Mouse (Mus musculus): ENCODE measurements at regions not wholly inside any gene's neighbourhood (a gene's known extent, or its start where the extent isn't known, plus 50 kb on each side); places are given as distances from the start of the nearest gene placed in this dataset.

DNA sequence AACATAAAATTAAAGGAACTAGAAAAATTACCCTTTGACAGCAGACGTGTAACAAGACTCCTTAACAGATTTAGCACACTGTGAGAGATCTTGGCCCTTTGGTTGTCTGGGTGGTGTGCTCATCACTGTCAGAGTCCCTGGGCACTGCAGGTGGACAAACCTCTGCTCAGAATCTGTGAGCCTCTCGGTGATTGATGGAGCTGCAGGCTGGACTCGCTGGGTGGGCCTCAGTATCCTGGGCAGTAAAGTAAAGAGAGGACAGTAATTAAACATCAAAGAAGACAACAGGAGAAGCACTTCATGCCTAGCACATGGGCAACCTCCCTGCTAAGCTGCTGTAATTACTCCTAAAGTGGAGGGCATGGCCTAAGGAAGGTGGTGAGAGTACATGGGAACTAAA is 180.2 kb upstream of the Egflam start:
- H3K4me1 ChIP-seq (ENCODE audit: control insufficient read depth in 2 of 2, insufficient read depth in 2 of 2, low read length in 2 of 2), result peaks cover 0 to 4% of the 10 kb centered on the region in 2 experiments; a peak in 1 of 4 replicates
- WGBS, result 59% methylated on average over 3 of the region's 3 CpGs

GRCm38 (mm10) chr15:7587210-7587609 is 189.0 kb upstream of the Egflam start:
- Histone ChIP-seq H3K9me3 (ENCODE audit: control insufficient read depth, low read length) (no peaks in the 10 kb centered on the region), H3K9ac (ENCODE audit: low read length) (no peak overlapping the region), H3K4me2 (ENCODE audit: low read length) (no peak overlapping the region), H3K4me1 (ENCODE audit: control insufficient read depth in 2 of 2, insufficient read depth in 2 of 2, low read length in 2 of 2) (peaks cover 2 to 9% of the 10 kb centered on the region in 2 experiments; a peak in 3 of 4 replicates), H3K27me3 (ENCODE audit: control insufficient read depth, insufficient read depth, low read length) (no peaks in the 10 kb centered on the region), H3K36me3 (ENCODE audit: control insufficient read depth, insufficient read depth, low read length) (no peaks in the 10 kb centered on the region), H3K27ac (replicated peaks in 1 of 2; ENCODE audit: control insufficient read depth in 1 of 2, insufficient read depth in 1 of 2, low read depth in 2 of 2, low read length in 2 of 2) (no peak overlapping the region), H3K4me3 (ENCODE audit: control insufficient read depth in 1 of 2, insufficient read depth in 1 of 2, low read depth in 1 of 2, low read length in 2 of 2) (no peak overlapping the region)
- ATAC-seq (ENCODE audit: insufficient number of reproducible peaks, insufficient read depth, low FRiP score, low read depth), result no peak
- WGBS, result 89% methylated on average over 3 of the region's 3 CpGs

More for the DNA sequence above, 180.2 kb upstream of the Egflam start:
- Histone ChIP-seq H3K4me2 (ENCODE audit: low read length) (no peak overlapping the region), H3K36me3 (ENCODE audit: control insufficient read depth, insufficient read depth, low read length) (no peaks in the 10 kb centered on the region), H3K27ac (replicated peaks in 1 of 2; ENCODE audit: control insufficient read depth in 1 of 2, insufficient read depth in 1 of 2, low read depth in 2 of 2, low read length in 2 of 2) (no peak overlapping the region), H3K4me3 (ENCODE audit: control insufficient read depth in 1 of 2, insufficient read depth in 1 of 2, low read depth in 1 of 2, low read length in 2 of 2) (no peak overlapping the region), H3K9ac (ENCODE audit: low read length) (no peak overlapping the region), H3K27me3 (ENCODE audit: control insufficient read depth, insufficient read depth, low read length) (no peaks in the 10 kb centered on the region), H3K9me3 (ENCODE audit: control insufficient read depth, low read length) (no peaks in the 10 kb centered on the region)
- ATAC-seq (ENCODE audit: insufficient number of reproducible peaks, insufficient read depth, low FRiP score, low read depth), result no peak

- Histone ChIP-seq H3K27ac (replicated peaks in 1 of 2; ENCODE audit: control insufficient read depth in 1 of 2, insufficient read depth in 1 of 2, low read depth in 2 of 2, low read length in 2 of 2) (peak overlapping the region; percentile 61 to 73; a peak in 3 of 4 replicates), H3K9me3 (ENCODE audit: control insufficient read depth, low read length) (no peaks in the 10 kb centered on the region)
- ATAC-seq (ENCODE audit: insufficient number of reproducible peaks, insufficient read depth, low FRiP score, low read depth), result peak; percentile 35; the same call in 1 of the 2 replicates
Observed at GRCm38 (mm10) chr15:7591486-7591885, 193.3 kb upstream of the Egflam start.

GRCm38 (mm10) chr15:7597335-7597734 is 199.1 kb upstream of the Egflam start:
- Histone ChIP-seq H3K4me1 (ENCODE audit: control insufficient read depth in 2 of 2, insufficient read depth in 2 of 2, low read length in 2 of 2) (peaks cover 0 to 2% of the 10 kb centered on the region in 2 experiments; a peak in 2 of 4 replicates), H3K27ac (replicated peaks in 1 of 2; ENCODE audit: control insufficient read depth in 1 of 2, insufficient read depth in 1 of 2, low read depth in 2 of 2, low read length in 2 of 2) (no peak overlapping the region), H3K9me3 (ENCODE audit: control insufficient read depth, low read length) (no peaks in the 10 kb centered on the region), H3K4me3 (ENCODE audit: control insufficient read depth in 1 of 2, insufficient read depth in 1 of 2, low read depth in 1 of 2, low read length in 2 of 2) (no peak overlapping the region), H3K4me2 (ENCODE audit: low read length) (no peak overlapping the region), H3K27me3 (ENCODE audit: control insufficient read depth, insufficient read depth, low read length) (no peaks in the 10 kb centered on the region), H3K9ac (ENCODE audit: low read length) (no peak overlapping the region), H3K36me3 (ENCODE audit: control insufficient read depth, insufficient read depth, low read length) (no peaks in the 10 kb centered on the region)
- WGBS, result 62% methylated on average over 4 of the region's 4 CpGs
- ATAC-seq (ENCODE audit: insufficient number of reproducible peaks, insufficient read depth, low FRiP score, low read depth), result no peak

More at GRCm38 (mm10) chr15:7591486-7591885, 193.3 kb upstream of the Egflam start:
- peaks cover 2 to 12% of the 10 kb centered on the region in 2 experiments; a peak in 3 of 4 replicates for H3K4me1 ChIP-seq (ENCODE audit: control insufficient read depth in 2 of 2, insufficient read depth in 2 of 2, low read length in 2 of 2)
- H3K27me3 ChIP-seq (ENCODE audit: control insufficient read depth, insufficient read depth, low read length), result no peaks in the 10 kb centered on the region
- H3K4me2 ChIP-seq (ENCODE audit: low read length), result no peak overlapping the region; the same call in 1 of the 2 replicates
- H3K4me3 ChIP-seq (ENCODE audit: control insufficient read depth in 1 of 2, insufficient read depth in 1 of 2, low read depth in 1 of 2, low read length in 2 of 2), result no peak overlapping the region
- no peaks in the 10 kb centered on the region for H3K36me3 ChIP-seq (ENCODE audit: control insufficient read depth, insufficient read depth, low read length)
- H3K9ac ChIP-seq (ENCODE audit: low read length), result no peak overlapping the region

GRCm38 (mm10) chr15:7597805-7598204 is 199.6 kb upstream of the Egflam start:
- Histone ChIP-seq H3K4me2 (ENCODE audit: low read length) (no peak overlapping the region), H3K27me3 (ENCODE audit: control insufficient read depth, insufficient read depth, low read length) (no peaks in the 10 kb centered on the region), H3K9me3 (ENCODE audit: control insufficient read depth, low read length) (no peaks in the 10 kb centered on the region), H3K4me1 (ENCODE audit: control insufficient read depth in 2 of 2, insufficient read depth in 2 of 2, low read length in 2 of 2) (no peaks in the 10 kb centered on the region), H3K36me3 (ENCODE audit: control insufficient read depth, insufficient read depth, low read length) (no peaks in the 10 kb centered on the region), H3K27ac (replicated peaks in 1 of 2; ENCODE audit: control insufficient read depth in 1 of 2, insufficient read depth in 1 of 2, low read depth in 2 of 2, low read length in 2 of 2) (no peak overlapping the region), H3K4me3 (ENCODE audit: control insufficient read depth in 1 of 2, insufficient read depth in 1 of 2, low read depth in 1 of 2, low read length in 2 of 2) (no peak overlapping the region), H3K9ac (ENCODE audit: low read length) (no peak overlapping the region)
- no peak for ATAC-seq (ENCODE audit: insufficient number of reproducible peaks, insufficient read depth, low FRiP score, low read depth)

- Histone ChIP-seq H3K4me1 (ENCODE audit: control insufficient read depth in 2 of 2, insufficient read depth in 2 of 2, low read length in 2 of 2) (no peaks in the 10 kb centered on the region), H3K4me3 (ENCODE audit: control insufficient read depth in 1 of 2, insufficient read depth in 1 of 2, low read depth in 1 of 2, low read length in 2 of 2) (no peak overlapping the region), H3K27me3 (ENCODE audit: control insufficient read depth, insufficient read depth, low read length) (no peaks in the 10 kb centered on the region), H3K9ac (ENCODE audit: low read length) (no peak overlapping the region), H3K4me2 (ENCODE audit: low read length) (no peak overlapping the region), H3K36me3 (ENCODE audit: control insufficient read depth, insufficient read depth, low read length) (no peaks in the 10 kb centered on the region), H3K9me3 (ENCODE audit: control insufficient read depth, low read length) (no peaks in the 10 kb centered on the region), H3K27ac (replicated peaks in 1 of 2; ENCODE audit: control insufficient read depth in 1 of 2, insufficient read depth in 1 of 2, low read depth in 2 of 2, low read length in 2 of 2) (no peak overlapping the region)
- ATAC-seq (ENCODE audit: insufficient number of reproducible peaks, insufficient read depth, low FRiP score, low read depth), result no peak
- 89% methylated on average over 2 of the region's 2 CpGs for WGBS
Observed at GRCm38 (mm10) chr15:7601540-7601939, 203.3 kb upstream of the Egflam start.

- Histone ChIP-seq H3K4me1 (ENCODE audit: control insufficient read depth in 2 of 2, insufficient read depth in 2 of 2, low read length in 2 of 2) (no peaks in the 10 kb centered on the region), H3K27ac (replicated peaks in 1 of 2; ENCODE audit: control insufficient read depth in 1 of 2, insufficient read depth in 1 of 2, low read depth in 2 of 2, low read length in 2 of 2) (no peak overlapping the region), H3K4me2 (ENCODE audit: low read length) (no peak overlapping the region), H3K4me3 (ENCODE audit: control insufficient read depth in 1 of 2, insufficient read depth in 1 of 2, low read depth in 1 of 2, low read length in 2 of 2) (no peak overlapping the region), H3K36me3 (ENCODE audit: control insufficient read depth, insufficient read depth, low read length) (no peaks in the 10 kb centered on the region), H3K9ac (ENCODE audit: low read length) (no peak overlapping the region), H3K27me3 (ENCODE audit: control insufficient read depth, insufficient read depth, low read length) (no peaks in the 10 kb centered on the region), H3K9me3 (ENCODE audit: control insufficient read depth, low read length) (no peaks in the 10 kb centered on the region)
- no peak for ATAC-seq (ENCODE audit: insufficient number of reproducible peaks, insufficient read depth, low FRiP score, low read depth)
- WGBS, result 94% methylated on average over 3 of the region's 3 CpGs
Observed at GRCm38 (mm10) chr15:7604847-7605246, 205.8 kb upstream of the Gdnf start.

DNA sequence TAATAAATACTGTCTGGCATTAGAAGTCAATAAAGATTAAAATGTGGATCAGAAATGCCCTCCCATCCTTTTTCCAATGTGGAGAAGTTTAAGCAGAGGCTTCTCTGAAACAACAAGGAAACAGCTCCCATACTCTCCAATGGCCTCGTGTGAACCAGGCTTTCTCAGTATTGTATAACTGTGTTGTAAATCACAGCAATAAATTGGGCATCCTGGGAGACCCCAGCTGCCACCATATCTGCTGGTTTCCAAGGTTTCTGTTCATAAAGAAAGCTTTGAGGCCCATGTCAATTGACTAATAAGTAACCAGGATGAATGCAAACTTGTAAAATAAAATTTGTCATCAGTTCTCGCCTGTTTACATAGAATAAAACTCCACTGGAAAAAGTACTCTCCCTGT is 192.7 kb upstream of the Gdnf start:
- no peak overlapping the region for H3K4me2 ChIP-seq (ENCODE audit: low read length)
- no peak overlapping the region for H3K4me3 ChIP-seq (ENCODE audit: control insufficient read depth in 1 of 2, insufficient read depth in 1 of 2, low read depth in 1 of 2, low read length in 2 of 2)
- no peak for ATAC-seq (ENCODE audit: insufficient number of reproducible peaks, insufficient read depth, low FRiP score, low read depth)
- H3K9me3 ChIP-seq (ENCODE audit: control insufficient read depth, low read length), result no peaks in the 10 kb centered on the region
- no peaks in the 10 kb centered on the region for H3K4me1 ChIP-seq (ENCODE audit: control insufficient read depth in 2 of 2, insufficient read depth in 2 of 2, low read length in 2 of 2)
- no peaks in the 10 kb centered on the region for H3K36me3 ChIP-seq (ENCODE audit: control insufficient read depth, insufficient read depth, low read length)
- no peak overlapping the region for H3K9ac ChIP-seq (ENCODE audit: low read length)
- 72% methylated on average over 2 of the region's 2 CpGs for WGBS
- H3K27ac ChIP-seq (replicated peaks in 1 of 2; ENCODE audit: control insufficient read depth in 1 of 2, insufficient read depth in 1 of 2, low read depth in 2 of 2, low read length in 2 of 2), result no peak overlapping the region
- no peaks in the 10 kb centered on the region for H3K27me3 ChIP-seq (ENCODE audit: control insufficient read depth, insufficient read depth, low read length)

Data from heart, embryonic 14.5 days (tissue).